Mouse (Mus musculus): ENCODE measurements around the gene Olfr961. TPM values are rescaled to one million over a fixed set of nuclear protein-coding genes. Genes with fewer than 3 reads are reported as not detected.

The Olfr961 gene
- total RNA-seq, 2 experiments from 2014 or later: not detected

Other genes with a start within 250 kb of the Olfr961 start
- gene Olfr952, start 217.9 kb upstream of the Olfr961 start, total RNA-seq (2021): not detected
- not detected for gene Olfr954, start 188.4 kb upstream of the Olfr961 start, total RNA-seq (2021)
- not detected for gene Olfr955, start 173.1 kb upstream of the Olfr961 start, total RNA-seq (2021)
- gene Olfr44, start 151.1 kb upstream of the Olfr961 start, total RNA-seq (2021): not detected
- not detected for gene Olfr957, start 129.3 kb upstream of the Olfr961 start, total RNA-seq (2021)
- gene Olfr958, start 91.0 kb upstream of the Olfr961 start, total RNA-seq (2021): not detected
- gene Olfr959, start 69.5 kb upstream of the Olfr961 start, total RNA-seq (2021): not detected
- gene AW551984, start 40.7 kb upstream of the Olfr961 start, total RNA-seq (2021): 1 to 10 TPM; 4.1 to 4.2 TPM
- gene Olfr148, start 34.4 kb upstream of the Olfr961 start, total RNA-seq (2021): not detected
- not detected for gene Olfr960, start 23.7 kb upstream of the Olfr961 start, total RNA-seq (2021)
- not detected for gene Olfr963, start 22.1 kb downstream of the Olfr961 start, total RNA-seq (2021)
- gene Olfr149, start 62.0 kb downstream of the Olfr961 start, total RNA-seq (2021): not detected
- not detected for gene Olfr965, start 66.3 kb downstream of the Olfr961 start, total RNA-seq (2021)
- not detected for gene Olfr150, start 85.9 kb downstream of the Olfr961 start, total RNA-seq (2021)
- gene Olfr967, start 101.2 kb downstream of the Olfr961 start, total RNA-seq (2021): not detected
- not detected for gene Olfr968, start 138.2 kb downstream of the Olfr961 start, total RNA-seq (2021)
- gene Olfr969, start 145.9 kb downstream of the Olfr961 start, total RNA-seq (2021): not detected
- not detected for gene Olfr970, start 163.8 kb downstream of the Olfr961 start, total RNA-seq (2021)
- not detected for gene Olfr971, start 191.8 kb downstream of the Olfr961 start, total RNA-seq (2021)
- not detected for gene Olfr972, start 221.3 kb downstream of the Olfr961 start, total RNA-seq (2021)

Measured in layer of hippocampus, postnatal 36 days (tissue).